Mouse (Mus musculus): ENCODE results near the gene Gm8251. TPM values are rescaled to one million over a fixed set of nuclear protein-coding genes. Genes with fewer than 3 reads are reported as not detected.

Gm8251 gene
- polyA plus RNA-seq, 1 experiment from 2014 or later: 0.11 TPM

Other genes with a start within 250 kb of the Gm8251 start
- 20.0 and 20.4 TPM in 2 replicates for gene Uxs1, start 234.1 kb downstream of the Gm8251 start, polyA plus RNA-seq (2015; fragmentation: Nextera tagmentation; extraction: Ambion mirVana)
- gene Tpp2, start 128.3 kb downstream of the Gm8251 start, polyA plus RNA-seq (2015; fragmentation: Nextera tagmentation; extraction: Ambion mirVana): 58.6 and 67.0 TPM in 2 replicates
- 2.7 and 2.9 TPM in 2 replicates for gene Mettl21c, start 41.9 kb downstream of the Gm8251 start, polyA plus RNA-seq (2015; fragmentation: Nextera tagmentation; extraction: Ambion mirVana)
- gene Tex30, start 40.5 kb upstream of the Gm8251 start, polyA plus RNA-seq (2015; fragmentation: Nextera tagmentation; extraction: Ambion mirVana): 64.6 and 75.4 TPM in 2 replicates
- 27.6 and 33.1 TPM in 2 replicates for gene Kdelc1, start 56.9 kb upstream of the Gm8251 start, polyA plus RNA-seq (2015; fragmentation: Nextera tagmentation; extraction: Ambion mirVana)
- 33.2 and 38.4 TPM in 2 replicates for gene Bivm, start 57.0 kb upstream of the Gm8251 start, polyA plus RNA-seq (2015; fragmentation: Nextera tagmentation; extraction: Ambion mirVana)
- 35.3 and 39.4 TPM in 2 replicates for gene Ercc5, start 85.8 kb upstream of the Gm8251 start, polyA plus RNA-seq (2015; fragmentation: Nextera tagmentation; extraction: Ambion mirVana)
- gene Mettl21e, start 157.0 kb upstream of the Gm8251 start, polyA plus RNA-seq (2015; fragmentation: Nextera tagmentation; extraction: Ambion mirVana): 0.08 TPM in 1 of 2 replicates, not detected in the other

Measured in forebrain, embryonic 16.5 days (tissue).